Mouse (Mus musculus) stomach, postnatal 0 days (tissue): Measurements from ENCODE around the gene Fads2.
A peak's percentile ranks its signal among the peaks of the same experiment; 100 is the strongest.

Source experiments
- CTCF ChIP-seq: IDR thresholded peaks from 2 replicates; pipeline ENCODE4 v1.5.1; 2016; ENCODE audit warnings: antibody characterized with exemption, low read depth, mild to moderate bottlenecking, moderate library complexity
- EP300 ChIP-seq: optimal IDR thresholded peaks from 2 replicates; pipeline ENCODE3; 2016; ENCODE audit warnings: antibody characterized with exemption

- TF ChIP-seq CTCF (peak; percentile 71), EP300 (no peak)
Observed at GRCm38 (mm10) chr19:10039615-10040014, 61.9 kb downstream of the Fads2 start.
